Mouse (Mus musculus) lung, adult 10 weeks (tissue): ENCODE measurements around the gene Traf3ip2. TPM values are rescaled to one million over a fixed set of nuclear protein-coding genes. Genes with fewer than 3 reads are reported as not detected.

Experiments
- polyA plus RNA-seq: library from polyadenylated mRNA; stranded (reverse); fragments of 350-450 nt; fragmentation: Illumina TruSeq; extraction: RNeasy Lipid Tissue Mini Kit (QIAGEN cat#74804); gene quantifications from one replicate; pipeline ENCODE4 v1.2.3, GENCODE M21; 2014; ENCODE audit warnings: low read depth, low replicate concordance; ENCODE audit not compliant: insufficient read depth

Gene Traf3ip2
- polyA plus RNA-seq, result 16.2 TPM

DNA sequence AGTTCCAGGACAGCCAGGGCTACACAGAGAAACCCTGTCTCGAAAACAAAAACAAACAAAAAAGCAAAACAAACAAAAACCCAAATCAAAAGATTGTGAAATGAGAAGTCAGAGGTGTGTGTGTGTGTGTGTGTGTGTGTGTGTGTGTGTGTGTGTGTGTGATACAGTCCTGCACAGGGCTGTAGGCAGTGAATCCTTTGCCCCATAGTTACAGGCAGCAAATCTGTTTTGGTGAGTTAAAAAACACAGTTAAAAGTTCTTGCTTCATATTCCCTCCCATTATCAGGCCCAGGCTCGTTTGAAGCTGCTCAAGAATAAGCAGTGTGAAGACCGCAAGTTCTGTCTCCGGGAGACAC lies at the start of gene Traf3ip2:
TSS of gene Traf3ip2 (plus strand) at position 302 of the 356 bp plus-strand sequence.

Other genes with a start within 250 kb of the Traf3ip2 start
- gene Fyn, start 244.1 kb upstream of the Traf3ip2 start, polyA plus RNA-seq, result 27.0 TPM
- gene Rev3l, start 119.2 kb downstream of the Traf3ip2 start, polyA plus RNA-seq, result 10.7 TPM